Mouse (Mus musculus) heart, adult 18-20 months (tissue): ENCODE data around the gene Atp6v0e. TPM values are rescaled to one million over a fixed set of nuclear protein-coding genes. Genes with fewer than 3 reads are reported as not detected.

Source experiments
- DNase-seq, 2 experiments: peaks; one replicate each; pipeline ENCODE4 v3.0.0; 2021 to 2022; ENCODE audit warnings: mixed read lengths in 1 of 2
- total RNA-seq, 2 experiments: library from RNA; stranded (reverse); gene quantifications; 2 replicates each; pipeline ENCODE4 v1.2.3; 2021

Atp6v0e gene
- total RNA-seq, 2 experiments from 2014 or later: 62.8 to 68.0 TPM

GRCm38 (mm10) chr17:26715916-26716717, 53.1 kb downstream of the Atp6v0e start:
- DNase-seq: peak; percentile 96 to 98

GRCm38 (mm10) chr17:26717868-26718267, 54.8 kb downstream of the Atp6v0e start:
- no peak for DNase-seq

GRCm38 (mm10) chr17:26719405-26719804, 56.4 kb downstream of the Atp6v0e start:
- no peak for DNase-seq

GRCm38 (mm10) chr17:26721802-26722201, 58.8 kb downstream of the Atp6v0e start:
- DNase-seq: no peak

- DNase-seq: no peak
Measured at GRCm38 (mm10) chr17:26724790-26725189, 61.8 kb downstream of the Atp6v0e start.

GRCm38 (mm10) chr17:26726674-26727073, 63.6 kb downstream of the Atp6v0e start:
- DNase-seq: no peak

- DNase-seq: peak in 1 of 2 experiments; percentile 13
Measured at GRCm38 (mm10) chr17:26727110-26727755, 64.2 kb downstream of the Atp6v0e start.

GRCm38 (mm10) chr17:26742581-26742980, 79.5 kb downstream of the Atp6v0e start:
- DNase-seq: no peak

- no peak for DNase-seq
Measured at GRCm38 (mm10) chr17:26743294-26743693, 80.3 kb downstream of the Atp6v0e start.

Other genes starting within 250 kb of the Atp6v0e start
- gene Neurl1b, start 248.4 kb upstream of the Atp6v0e start, total RNA-seq: 1 to 10 TPM; 5.6 to 5.9 TPM
- 10 to 100 TPM; 50.4 to 56.6 TPM for gene Ergic1, start 101.7 kb upstream of the Atp6v0e start, total RNA-seq
- 10 to 100 TPM; 50.3 to 57.1 TPM for gene Dusp1, start 101.1 kb upstream of the Atp6v0e start, total RNA-seq
- 10 to 100 TPM; 64.6 to 75.1 TPM for gene Crebrf, start 52.4 kb downstream of the Atp6v0e start, total RNA-seq
- gene Bnip1, start 117.8 kb downstream of the Atp6v0e start, total RNA-seq: 10 to 100 TPM; 28.5 to 30.0 TPM
- gene Nkx2-5, start 181.8 kb downstream of the Atp6v0e start, total RNA-seq: 10 to 100 TPM; 75.6 to 79.8 TPM